Mouse (Mus musculus) layer of hippocampus, postnatal 36 days (tissue): ENCODE measurements around the gene Cfap58. TPM values are rescaled to one million over a fixed set of nuclear protein-coding genes. Genes with fewer than 3 reads are reported as not detected.

Experiments used
- DNase-seq, 2 experiments: peaks; one replicate each; pipeline ENCODE4 v3.0.0; 2022
- total RNA-seq, 2 experiments: library from RNA; stranded (reverse); gene quantifications; 2 replicates each; pipeline ENCODE4 v1.2.3; 2021

The Cfap58 gene
- total RNA-seq, 2 experiments from 2014 or later, result 0.30 to 0.35 TPM

DNA sequence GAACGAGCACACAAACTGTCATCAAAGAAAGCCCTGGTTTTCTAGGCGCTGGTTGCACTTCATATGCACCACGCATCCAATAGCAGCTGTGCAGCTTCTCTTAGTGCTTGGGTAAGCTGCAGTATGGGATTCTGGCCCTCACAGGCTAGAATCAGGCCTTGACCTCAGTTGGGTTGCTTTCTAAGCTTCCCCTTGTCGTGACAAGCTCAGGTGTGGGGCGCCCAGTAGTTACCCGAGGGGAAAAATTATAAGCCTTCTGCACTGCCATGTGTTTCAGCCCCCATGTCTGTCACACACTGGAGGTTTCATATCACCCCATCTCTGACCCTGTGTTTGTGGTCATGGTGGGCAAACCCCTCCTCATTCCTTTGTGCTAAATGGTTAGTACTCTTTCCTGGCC lies 42.0 kb downstream of the Cfap58 start:
- no peak for DNase-seq

DNA sequence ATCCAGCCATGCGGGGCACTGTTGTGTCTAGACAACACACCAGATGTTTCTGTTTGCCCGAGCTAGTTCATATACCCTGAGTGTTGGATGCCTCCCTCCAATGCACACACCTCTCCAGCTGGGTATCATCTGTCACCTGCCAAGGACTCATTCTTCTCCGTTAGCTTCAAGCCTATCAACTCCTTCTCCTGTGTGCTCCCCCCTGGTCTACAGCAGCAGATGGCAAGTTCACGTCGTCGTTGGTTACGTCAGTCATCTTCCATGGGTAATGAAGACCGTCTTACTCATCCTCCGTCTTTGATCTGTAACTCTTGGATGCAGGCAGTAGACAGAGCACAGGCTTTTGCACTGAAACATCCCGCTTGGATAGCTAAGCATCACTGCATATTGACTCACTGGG lies 42.8 kb downstream of the Cfap58 start:
- no peak for DNase-seq

- no peak for DNase-seq
Measured at GRCm38 (mm10) chr19:47985606-47986213, 48.2 kb downstream of the Cfap58 start.

- no peak for DNase-seq
Measured at GRCm38 (mm10) chr19:47987986-47988385, 50.5 kb downstream of the Cfap58 start.

DNA sequence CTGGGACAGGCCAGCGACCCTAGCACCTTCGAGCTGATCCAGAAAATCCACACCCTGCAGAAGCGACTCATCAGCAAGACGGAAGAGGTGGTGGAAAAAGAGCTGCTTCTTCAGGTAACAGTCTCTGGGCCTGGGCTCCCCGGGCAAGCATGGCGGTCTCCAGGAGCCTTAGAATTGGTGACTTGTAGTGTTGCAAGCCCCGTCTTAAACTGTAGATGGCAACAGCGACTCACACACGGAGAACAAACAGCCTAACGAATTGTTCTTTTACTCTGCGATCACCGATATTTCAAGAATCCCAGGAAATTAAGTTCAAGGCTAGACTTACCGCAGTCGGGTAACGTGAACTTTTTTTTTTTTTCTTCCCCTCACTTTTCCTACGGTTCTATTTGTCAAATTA lies 51.0 kb downstream of the Cfap58 start:
- peak; percentile 16 to 31 for DNase-seq

- no peak for DNase-seq
Measured at GRCm38 (mm10) chr19:47988880-47989574, 51.6 kb downstream of the Cfap58 start.

DNA sequence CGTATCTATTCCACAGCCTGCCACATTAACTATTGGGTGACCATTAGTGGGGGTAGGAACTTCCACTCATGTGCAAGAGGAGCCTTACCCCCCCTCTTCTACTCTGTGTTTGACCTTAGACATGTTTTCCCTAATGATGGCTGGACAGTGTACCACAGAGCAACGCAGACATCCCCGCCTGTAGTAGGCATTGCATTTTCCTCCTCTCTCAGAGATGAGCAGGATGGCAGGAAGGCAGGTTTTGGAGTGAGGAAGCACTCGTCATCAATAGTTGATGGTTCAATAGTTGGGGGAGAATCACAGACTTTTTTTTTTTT lies 52.1 kb downstream of the Cfap58 start:
- DNase-seq, result no peak

GRCm38 (mm10) chr19:48001240-48001639 lies 63.8 kb downstream of the Cfap58 start:
- DNase-seq, result no peak

DNA sequence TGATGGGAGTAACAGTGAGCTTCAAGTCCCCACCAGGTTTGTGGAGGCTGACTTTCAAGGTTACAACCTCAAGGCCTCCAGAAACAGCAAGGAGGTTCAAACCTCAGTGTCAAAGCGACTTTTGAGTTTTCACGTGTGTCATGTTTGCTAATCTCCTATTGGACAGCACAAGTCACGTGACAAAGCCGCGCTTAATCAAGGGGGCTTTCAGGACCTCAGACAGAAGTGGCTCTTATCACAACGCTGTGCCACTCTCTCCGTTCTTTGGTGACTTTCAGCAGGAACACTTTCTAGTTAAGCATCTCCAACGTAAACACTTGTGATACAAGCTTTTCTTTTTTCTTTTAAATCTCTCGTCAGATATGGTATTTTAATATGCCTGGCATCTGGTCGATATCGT lies 64.3 kb downstream of the Cfap58 start:
- DNase-seq, result no peak

DNA sequence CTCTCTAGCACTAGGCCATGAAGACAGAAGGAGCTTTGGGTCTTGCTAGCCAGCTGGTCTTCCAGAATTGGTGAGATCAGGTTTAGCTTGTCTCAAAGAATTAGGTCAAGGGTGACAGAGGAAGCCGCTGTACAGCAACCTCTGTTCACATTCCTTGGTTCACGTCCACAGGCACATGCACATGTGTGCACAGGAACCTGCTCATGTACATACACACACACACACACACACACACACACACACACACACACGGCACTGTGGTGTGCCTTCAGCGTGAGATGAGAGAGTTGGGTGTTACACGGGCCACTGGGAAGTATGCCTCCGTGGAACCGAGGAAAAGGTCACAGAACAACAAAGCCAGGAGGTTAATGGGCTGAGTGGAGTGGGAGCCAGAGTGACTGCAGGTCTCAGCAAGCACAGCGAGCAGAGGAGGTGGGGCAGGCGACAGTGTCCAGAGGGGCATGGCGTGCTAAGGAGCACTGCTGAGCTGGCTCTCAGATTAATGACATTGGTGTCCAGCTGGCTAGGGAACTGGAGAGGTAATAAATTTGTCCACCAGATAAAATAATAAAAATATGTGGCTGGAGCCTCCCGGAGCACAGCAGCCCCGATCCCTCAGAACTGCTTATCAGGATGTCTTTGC lies 71.4 kb downstream of the Cfap58 start:
- DNase-seq, result no peak

DNA sequence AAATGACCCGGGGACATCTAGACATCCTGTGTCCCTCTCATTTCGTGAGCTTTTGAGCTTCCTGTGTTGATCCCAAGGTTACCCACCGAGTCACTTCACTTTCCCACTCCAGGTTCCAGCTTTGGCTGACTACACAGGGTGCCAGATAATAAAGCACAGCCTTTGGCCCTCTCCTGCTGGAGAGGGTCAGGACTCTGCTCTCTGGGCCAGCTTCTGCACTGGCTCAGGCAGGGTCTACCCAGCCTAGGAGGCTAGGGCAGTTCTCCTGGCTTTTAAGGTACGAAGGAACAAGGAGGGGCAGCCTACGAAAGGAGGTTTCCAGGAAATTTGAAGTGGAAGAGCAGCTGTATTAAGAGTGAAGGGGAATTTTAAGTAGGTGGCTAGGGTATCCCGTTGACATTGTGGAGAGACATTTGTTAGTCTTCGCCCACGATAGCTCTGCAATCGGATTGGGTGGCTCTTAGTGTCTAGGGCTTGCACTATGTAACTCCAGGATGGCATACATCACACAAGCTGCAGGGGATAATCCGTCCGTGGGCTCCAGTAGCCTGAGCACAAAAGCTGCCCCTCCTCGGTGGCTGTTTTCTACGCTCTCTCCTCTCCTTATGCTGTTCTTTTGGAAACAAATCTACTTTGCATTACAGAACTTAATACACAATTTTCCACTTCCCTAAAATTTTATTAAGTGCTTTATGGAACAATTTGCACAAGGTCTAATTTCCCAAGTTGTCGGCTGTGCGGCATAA lies 72.3 kb downstream of the Cfap58 start:
- DNase-seq, result no peak

DNA sequence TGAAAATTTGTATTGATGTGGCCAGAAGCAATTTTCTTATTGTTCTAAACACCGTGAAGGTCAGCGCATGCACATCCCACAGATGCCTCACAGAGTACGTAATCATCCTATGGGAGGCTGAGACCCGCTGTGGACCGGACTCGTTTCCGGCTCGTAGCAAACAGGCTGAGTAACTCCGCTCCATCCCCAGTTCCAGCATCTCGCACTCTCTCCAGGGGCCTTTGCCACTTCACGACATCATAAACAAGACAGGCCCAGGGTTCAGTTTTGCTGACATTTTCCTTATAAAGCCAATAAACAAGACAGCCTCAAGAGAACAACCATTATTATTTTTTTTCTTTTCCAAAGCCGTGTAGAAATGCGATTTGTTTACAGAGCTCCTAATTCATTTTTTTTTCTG lies 82.6 kb downstream of the Cfap58 start:
- no peak for DNase-seq

- DNase-seq, result peak; percentile 13 to 14
Measured at GRCm38 (mm10) chr19:48021435-48021834, 84.0 kb downstream of the Cfap58 start.

DNA sequence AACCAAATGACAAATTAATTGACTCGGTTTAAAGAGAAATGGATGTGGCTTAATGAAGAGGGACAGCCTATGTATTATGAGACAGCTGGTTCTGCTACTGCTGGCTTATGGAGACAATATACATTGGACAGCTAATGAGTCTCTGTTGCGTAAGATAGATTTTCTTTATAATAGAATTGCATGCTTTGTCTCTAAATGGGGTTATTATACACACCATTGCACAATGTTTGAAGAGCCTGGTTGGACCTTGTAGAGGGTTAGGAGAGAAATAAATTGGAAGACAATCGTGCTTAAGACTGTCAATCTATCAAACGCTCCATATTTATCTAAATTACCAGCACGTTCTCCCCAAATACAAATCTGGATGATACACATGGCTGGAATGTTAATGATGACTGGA lies 85.3 kb downstream of the Cfap58 start:
- no peak for DNase-seq

DNA sequence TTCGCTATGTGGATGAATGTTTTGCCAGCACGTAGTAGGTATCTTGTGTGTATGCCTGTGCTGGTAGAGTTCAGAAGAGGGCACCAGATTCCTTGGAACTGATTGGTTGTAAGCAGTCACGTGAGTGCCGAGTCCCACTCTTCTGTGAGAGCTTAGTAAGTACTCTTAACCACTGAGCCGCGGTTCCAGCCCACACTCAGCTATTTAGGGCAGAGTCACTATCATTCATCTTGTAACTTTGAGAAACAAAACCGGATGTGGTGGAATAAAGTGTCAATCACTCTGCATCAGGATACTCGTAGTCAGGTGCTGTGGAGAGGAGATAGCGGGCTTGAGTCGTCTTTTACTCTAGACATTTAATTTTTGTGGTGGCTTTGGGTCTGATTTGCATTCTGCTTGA lies 86.3 kb downstream of the Cfap58 start:
- no peak for DNase-seq

DNA sequence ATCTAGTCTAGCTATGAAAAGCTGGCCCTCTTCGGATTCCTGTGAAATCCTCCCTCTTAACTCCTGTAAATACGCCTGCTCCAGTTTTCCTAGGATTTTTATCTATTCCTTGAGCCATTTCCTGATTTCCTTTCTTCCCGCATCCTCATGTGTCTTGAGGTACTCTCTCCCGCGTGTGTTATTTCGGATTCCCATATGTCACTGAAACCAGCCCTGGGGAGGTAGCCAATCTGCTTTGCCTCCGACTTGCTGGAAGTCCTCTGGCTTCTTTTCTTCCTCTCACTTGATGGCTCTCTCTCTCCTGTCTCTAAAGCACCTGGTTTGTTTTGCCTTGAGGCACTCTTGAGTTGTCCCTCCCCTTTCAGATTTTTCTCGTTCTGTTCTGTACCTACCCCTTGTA lies 87.9 kb downstream of the Cfap58 start:
- DNase-seq, result no peak

GRCm38 (mm10) chr19:48026882-48027281 lies 89.4 kb downstream of the Cfap58 start:
- DNase-seq, result no peak

DNA sequence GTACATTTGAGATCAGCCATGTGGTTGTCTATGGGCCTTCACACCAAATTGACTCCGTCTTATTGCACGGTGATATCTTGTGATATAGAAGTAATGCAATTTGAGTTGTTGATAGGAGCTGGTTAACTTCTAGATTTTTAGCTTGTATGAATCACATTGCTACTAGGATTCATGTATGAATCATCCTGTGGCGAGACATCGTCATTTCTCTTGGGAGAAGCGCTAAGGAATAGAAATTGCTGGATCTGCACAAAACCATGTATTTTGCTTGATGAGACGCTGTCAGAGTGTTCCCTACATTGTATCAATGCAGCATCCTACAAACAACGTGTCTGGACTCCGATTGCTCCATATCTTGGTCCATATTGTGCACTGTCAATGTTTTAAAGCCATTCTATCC lies 102.1 kb downstream of the Cfap58 start:
- DNase-seq, result no peak

DNA sequence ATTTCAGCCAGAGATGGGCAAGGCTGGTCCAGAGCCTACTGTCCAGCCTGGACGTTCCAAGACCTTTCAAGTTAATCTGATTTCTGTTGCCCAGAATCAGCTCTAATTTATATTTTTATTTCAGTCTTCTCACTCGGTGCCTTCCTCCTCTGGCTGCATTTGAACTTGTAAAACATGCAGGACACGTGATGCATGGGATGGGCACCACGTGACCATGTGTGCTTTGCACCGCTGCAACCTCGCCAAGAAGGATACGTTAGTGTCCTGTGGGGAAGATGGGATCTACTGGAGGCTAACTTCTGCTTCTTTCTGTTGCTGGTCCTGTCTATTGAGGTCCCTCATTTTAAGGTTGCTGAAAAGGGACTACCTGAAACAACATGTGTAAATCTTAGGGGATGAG lies 109.8 kb downstream of the Cfap58 start:
- no peak for DNase-seq

- no peak for DNase-seq
Measured at GRCm38 (mm10) chr19:48049361-48049760, 111.9 kb downstream of the Cfap58 start.

DNA sequence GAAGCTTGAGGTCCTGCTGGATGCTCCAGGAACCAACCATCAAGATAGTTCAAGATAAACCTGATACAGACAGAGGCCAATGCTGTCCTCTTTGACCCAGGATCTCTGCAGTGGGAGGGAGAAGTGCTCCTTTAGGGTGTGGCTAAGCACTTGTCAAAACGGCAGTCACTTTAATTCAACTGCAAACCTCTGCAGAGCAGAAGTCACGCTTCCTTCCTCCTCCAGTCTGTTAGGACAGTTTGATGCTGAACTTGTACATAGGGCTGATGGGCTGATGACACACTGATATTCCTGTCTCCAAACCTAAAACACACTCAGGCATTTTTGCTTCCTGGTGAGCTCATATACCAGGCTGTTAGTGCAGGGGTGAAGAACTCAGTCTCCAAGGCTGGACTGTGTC lies 125.8 kb downstream of the Cfap58 start:
- DNase-seq, result no peak

DNA sequence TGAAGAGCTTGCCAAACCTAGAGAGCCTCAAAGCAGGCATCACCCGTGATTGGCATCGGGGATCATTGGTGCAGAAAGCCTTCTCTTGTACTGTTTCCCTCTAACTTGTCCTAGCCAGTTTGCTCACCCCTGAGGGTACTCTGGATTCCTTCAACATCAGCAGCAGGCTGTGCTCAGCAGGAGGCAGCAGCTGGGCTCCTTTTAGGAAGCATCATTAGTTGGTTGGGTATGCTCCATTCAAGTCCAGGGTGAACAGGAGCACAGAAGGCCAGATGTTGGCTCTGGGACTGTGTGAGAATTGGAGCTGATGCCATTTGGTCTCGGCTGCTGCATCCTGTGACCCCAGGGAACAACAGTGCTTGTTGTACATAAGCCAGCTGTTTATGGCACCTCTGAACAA lies 142.2 kb downstream of the Cfap58 start:
- DNase-seq, result no peak

GRCm38 (mm10) chr19:48081456-48081855 lies 144.0 kb downstream of the Cfap58 start:
- DNase-seq, result no peak
